Mouse (Mus musculus): Measurements from ENCODE around the gene Clasp2. TPM values are rescaled to one million over a fixed set of nuclear protein-coding genes. Genes with fewer than 3 reads are reported as not detected.
"Not testable (repeated sequence)": the region's sequence is repeated elsewhere in the genome, so short reads cannot be mapped to it uniquely, and the experiment has no call there.

The Clasp2 gene
- polyA plus RNA-seq, 1 experiment, result not detected

- 83% methylated on average over 15 of the region's 15 CpGs for WGBS
- Histone ChIP-seq H3K27ac (ENCODE audit: insufficient read depth, low read depth, low read length) (no peak overlapping the region), H3K4me1 (ENCODE audit: control insufficient read depth, insufficient read depth, low read length) (no peaks in the 10 kb centered on the region), H3K4me3 (ENCODE audit: insufficient read depth, low read depth, low read length) (no peak overlapping the region)
- TF ChIP-seq POLR2A (IDR thresholded peaks at IDR 0.05; ENCODE audit: insufficient read depth, low read depth, low read length), result no peak
- no peak for TF ChIP-seq CTCF (IDR thresholded peaks at IDR 0.05; ENCODE audit: insufficient read depth, low read depth, low read length)
Measured at GRCm38 (mm10) chr9:113724646-113725045, 16.6 kb upstream of the Clasp2 start.

- H3K4me1 ChIP-seq (ENCODE audit: control insufficient read depth, insufficient read depth, low read length); H3K4me3 ChIP-seq (ENCODE audit: insufficient read depth, low read depth, low read length): not testable (repeated sequence)
- WGBS, result 85% methylated on average over 5 of the region's 5 CpGs
Measured at GRCm38 (mm10) chr9:113725609-113726008, 15.7 kb upstream of the Clasp2 start.

GRCm38 (mm10) chr9:113726131-113726530 lies 15.1 kb upstream of the Clasp2 start:
- Histone ChIP-seq H3K4me3 (ENCODE audit: insufficient read depth, low read depth, low read length) (no peak overlapping the region), H3K4me1 (ENCODE audit: control insufficient read depth, insufficient read depth, low read length) (no peaks in the 10 kb centered on the region), H3K27ac (ENCODE audit: insufficient read depth, low read depth, low read length) (no peak overlapping the region)
- WGBS, result 68% methylated on average over 3 of the region's 3 CpGs
- no peak for TF ChIP-seq CTCF (IDR thresholded peaks at IDR 0.05; ENCODE audit: insufficient read depth, low read depth, low read length)
- no peak for TF ChIP-seq POLR2A (IDR thresholded peaks at IDR 0.05; ENCODE audit: insufficient read depth, low read depth, low read length)

More at GRCm38 (mm10) chr9:113725609-113726008, 15.7 kb upstream of the Clasp2 start:
- not testable (repeated sequence) for H3K27ac ChIP-seq (ENCODE audit: insufficient read depth, low read depth, low read length)

- H3K4me1 ChIP-seq (ENCODE audit: control insufficient read depth, insufficient read depth, low read length), result no peaks in the 10 kb centered on the region
- no peak overlapping the region for H3K27ac ChIP-seq (ENCODE audit: insufficient read depth, low read depth, low read length)
- no peak for TF ChIP-seq POLR2A (IDR thresholded peaks at IDR 0.05; ENCODE audit: insufficient read depth, low read depth, low read length)
- no peak for TF ChIP-seq CTCF (IDR thresholded peaks at IDR 0.05; ENCODE audit: insufficient read depth, low read depth, low read length)
- H3K4me3 ChIP-seq (ENCODE audit: insufficient read depth, low read depth, low read length), result no peak overlapping the region
- WGBS, result 90% methylated on average over 18 of the region's 18 CpGs
Measured at GRCm38 (mm10) chr9:113726991-113727680, 14.1 kb upstream of the Clasp2 start.

GRCm38 (mm10) chr9:113731540-113731939 lies 9.7 kb upstream of the Clasp2 start:
- Histone ChIP-seq H3K27ac (ENCODE audit: insufficient read depth, low read depth, low read length) (no peak overlapping the region), H3K4me3 (ENCODE audit: insufficient read depth, low read depth, low read length) (no peak overlapping the region), H3K4me1 (ENCODE audit: control insufficient read depth, insufficient read depth, low read length) (no peaks in the 10 kb centered on the region)
- 72% methylated on average over 3 of the region's 3 CpGs for WGBS
- TF ChIP-seq POLR2A (IDR thresholded peaks at IDR 0.05; ENCODE audit: insufficient read depth, low read depth, low read length), result no peak
- TF ChIP-seq CTCF (IDR thresholded peaks at IDR 0.05; ENCODE audit: insufficient read depth, low read depth, low read length), result no peak

- no peak for TF ChIP-seq POLR2A (IDR thresholded peaks at IDR 0.05; ENCODE audit: insufficient read depth, low read depth, low read length)
- Histone ChIP-seq H3K4me1 (ENCODE audit: control insufficient read depth, insufficient read depth, low read length) (0 out of 2 replicates have a peak, but pooled peaks cover 3% of the 10 kb centered on the region), H3K27ac (ENCODE audit: insufficient read depth, low read depth, low read length) (no peak overlapping the region), H3K4me3 (ENCODE audit: insufficient read depth, low read depth, low read length) (no peak overlapping the region)
Measured at GRCm38 (mm10) chr9:113735920-113736319, 5.4 kb upstream of the Clasp2 start.

- peaks cover 7% of the 10 kb centered on the region; the same call in 1 of the 2 replicates for H3K4me1 ChIP-seq (ENCODE audit: control insufficient read depth, insufficient read depth, low read length)
- no peak overlapping the region for H3K4me3 ChIP-seq (ENCODE audit: insufficient read depth, low read depth, low read length)
- 52% methylated on average over 9 of the region's 9 CpGs for WGBS
- TF ChIP-seq POLR2A (IDR thresholded peaks at IDR 0.05; ENCODE audit: insufficient read depth, low read depth, low read length), result no peak
- H3K27ac ChIP-seq (ENCODE audit: insufficient read depth, low read depth, low read length), result no peak overlapping the region
Measured at GRCm38 (mm10) chr9:113738021-113738420, 3.3 kb upstream of the Clasp2 start.

GRCm38 (mm10) chr9:113738941-113739340 lies 2.3 kb upstream of the Clasp2 start:
- 76% methylated on average over 6 of the region's 6 CpGs for WGBS
- Histone ChIP-seq H3K4me1 (ENCODE audit: control insufficient read depth, insufficient read depth, low read length) (peaks cover 7% of the 10 kb centered on the region; the same call in 1 of the 2 replicates), H3K4me3 (ENCODE audit: insufficient read depth, low read depth, low read length) (no peak overlapping the region), H3K27ac (ENCODE audit: insufficient read depth, low read depth, low read length) (no peak overlapping the region)
- TF ChIP-seq CTCF (IDR thresholded peaks at IDR 0.05; ENCODE audit: insufficient read depth, low read depth, low read length), result no peak

GRCm38 (mm10) chr9:113741637-113742137 lies 414 bp downstream of the Clasp2 start:
- Histone ChIP-seq H3K4me3 (ENCODE audit: insufficient read depth, low read depth, low read length) (peak overlapping the region; percentile 63), H3K4me1 (ENCODE audit: control insufficient read depth, insufficient read depth, low read length) (peaks cover 7% of the 10 kb centered on the region; the same call in 1 of the 2 replicates), H3K27ac (ENCODE audit: insufficient read depth, low read depth, low read length) (no peak overlapping the region)
- under 1% methylated on average over 64 of the region's 64 CpGs for WGBS
- no peak for TF ChIP-seq POLR2A (IDR thresholded peaks at IDR 0.05; ENCODE audit: insufficient read depth, low read depth, low read length)

- H3K4me1 ChIP-seq (ENCODE audit: control insufficient read depth, insufficient read depth, low read length), result peaks cover 7% of the 10 kb centered on the region; the same call in 1 of the 2 replicates
- H3K4me3 ChIP-seq (ENCODE audit: insufficient read depth, low read depth, low read length), result peak overlapping the region; percentile 63
- WGBS, result under 1% methylated on average over 17 of the region's 17 CpGs
- H3K27ac ChIP-seq (ENCODE audit: insufficient read depth, low read depth, low read length), result no peak overlapping the region
- TF ChIP-seq POLR2A (IDR thresholded peaks at IDR 0.05; ENCODE audit: insufficient read depth, low read depth, low read length) (no peak), CTCF (IDR thresholded peaks at IDR 0.05; ENCODE audit: insufficient read depth, low read depth, low read length) (no peak)
Measured at GRCm38 (mm10) chr9:113742361-113742794, 1.1 kb downstream of the Clasp2 start.

Measured in olfactory bulb, adult 2 months (tissue).